Mouse (Mus musculus): ENCODE data around the gene Lrp1. TPM values are rescaled to one million over a fixed set of nuclear protein-coding genes. Genes with fewer than 3 reads are reported as not detected.

The Lrp1 gene
- total RNA-seq, 2 experiments from 2014 or later, result 268 to 307 TPM

- DNase-seq, result peak in 1 of 2 experiments; percentile 48
Measured at GRCm38 (mm10) chr10:127614236-127615033, 6.5 kb downstream of the Lrp1 start.

GRCm38 (mm10) chr10:127612079-127612775 lies 8.7 kb downstream of the Lrp1 start:
- DNase-seq, result no peak

GRCm38 (mm10) chr10:127610066-127610415 lies 10.9 kb downstream of the Lrp1 start:
- DNase-seq, result no peak

- no peak for DNase-seq
Measured at GRCm38 (mm10) chr10:127609415-127610065, 11.4 kb downstream of the Lrp1 start.

- DNase-seq, result no peak
Measured at GRCm38 (mm10) chr10:127607059-127607458, 13.9 kb downstream of the Lrp1 start.

- no peak for DNase-seq
Measured at GRCm38 (mm10) chr10:127605756-127606155, 15.2 kb downstream of the Lrp1 start.

- no peak for DNase-seq
Measured at GRCm38 (mm10) chr10:127605251-127605547, 15.7 kb downstream of the Lrp1 start.

- DNase-seq, result no peak
Measured at GRCm38 (mm10) chr10:127604465-127605250, 16.3 kb downstream of the Lrp1 start.

- DNase-seq, result no peak
Measured at GRCm38 (mm10) chr10:127603437-127604371, 17.2 kb downstream of the Lrp1 start.

- DNase-seq, result no peak
Measured at GRCm38 (mm10) chr10:127602194-127602593, 18.8 kb downstream of the Lrp1 start.

- DNase-seq, result peak in 1 of 2 experiments; percentile 37
Measured at GRCm38 (mm10) chr10:127599779-127600541, 21.0 kb downstream of the Lrp1 start.

- DNase-seq, result no peak
Measured at GRCm38 (mm10) chr10:127599252-127599651, 21.7 kb downstream of the Lrp1 start.

GRCm38 (mm10) chr10:127598607-127599006 lies 22.3 kb downstream of the Lrp1 start:
- DNase-seq, result no peak

- DNase-seq, result peak in 1 of 2 experiments; percentile 29
Measured at GRCm38 (mm10) chr10:127597311-127597901, 23.5 kb downstream of the Lrp1 start.

- peak in 1 of 2 experiments; percentile 48 for DNase-seq
Measured at GRCm38 (mm10) chr10:127596321-127596941, 24.5 kb downstream of the Lrp1 start.

- no peak for DNase-seq
Measured at GRCm38 (mm10) chr10:127594930-127595715, 25.8 kb downstream of the Lrp1 start.

GRCm38 (mm10) chr10:127594405-127594804 lies 26.5 kb downstream of the Lrp1 start:
- no peak for DNase-seq

GRCm38 (mm10) chr10:127592850-127593249 lies 28.1 kb downstream of the Lrp1 start:
- DNase-seq, result no peak

GRCm38 (mm10) chr10:127592423-127592822 lies 28.5 kb downstream of the Lrp1 start:
- DNase-seq, result no peak
